Mouse (Mus musculus): ENCODE data around the gene Hist1h2bn. TPM values are rescaled to one million over a fixed set of nuclear protein-coding genes. Genes with fewer than 3 reads are reported as not detected.
"Not testable (repeated sequence)": the region's sequence is repeated elsewhere in the genome, so short reads cannot be mapped to it uniquely, and the experiment has no call there.

Gene Hist1h2bn
- polyA plus RNA-seq (2015; fragmentation: Nextera tagmentation; extraction: Ambion mirVana) = 1.4 and 3.5 TPM in 2 replicates

DNA sequence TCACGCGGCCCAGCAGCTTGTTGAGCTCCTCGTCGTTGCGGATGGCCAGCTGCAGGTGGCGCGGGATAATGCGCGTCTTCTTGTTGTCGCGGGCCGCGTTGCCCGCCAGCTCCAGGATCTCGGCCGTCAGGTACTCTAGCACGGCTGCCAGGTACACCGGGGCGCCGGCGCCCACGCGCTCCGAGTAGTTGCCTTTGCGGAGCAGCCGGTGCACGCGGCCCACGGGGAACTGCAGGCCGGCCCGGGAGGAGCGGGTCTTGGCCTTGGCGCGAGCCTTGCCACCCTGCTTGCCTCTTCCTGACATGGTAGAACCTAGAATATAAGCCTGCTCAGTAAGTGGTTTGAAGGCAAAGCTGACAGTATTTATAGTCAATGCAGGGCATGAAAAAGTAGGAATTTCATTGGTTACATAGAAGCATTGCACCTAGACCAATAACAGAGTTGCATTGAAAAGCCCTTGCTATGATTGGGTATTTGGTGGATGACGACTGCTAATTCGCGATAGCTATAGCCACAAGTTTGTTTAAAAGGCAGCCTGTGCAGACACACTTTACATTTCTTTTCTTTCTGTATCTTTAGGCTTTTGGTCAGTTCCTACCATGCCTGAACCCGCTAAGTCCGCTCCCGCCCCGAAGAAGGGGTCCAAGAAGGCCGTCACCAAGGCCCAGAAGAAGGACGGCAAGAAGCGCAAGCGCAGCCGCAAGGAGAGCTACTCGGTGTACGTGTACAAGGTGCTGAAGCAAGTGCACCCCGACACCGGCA lies at the start of gene Hist1h2bn, which contains the start of gene Hist1h2ak:
TSS of gene Hist1h2bn (plus strand) at position 600 of the 762 bp plus-strand sequence.
TSS of gene Hist1h2ak (minus strand) at position 304 of the 762 bp plus-strand sequence.
- peak; percentile 81 for ATAC-seq (ENCODE audit: extremely low read depth, insufficient number of reproducible peaks, low FRiP score, low TSS enrichment)
- Histone ChIP-seq H3K4me1 (peaks cover 51% of the 10 kb centered on the region), H3K4me3 (peak within 1 kb of the TSS; percentile 58), H3K9ac (peak within 1 kb of the TSS; percentile 84), H3K27ac (replicated peaks) (peak within 1 kb of the TSS; percentile 93), H3K4me2 (peak within 1 kb of the TSS; percentile 81)
- WGBS = under 1% methylated on average over 48 of the region's 50 CpGs
- H3K27me3 ChIP-seq (replicated peaks); H3K36me3 ChIP-seq; H3K9me3 ChIP-seq: not testable (repeated sequence)

GRCm38 (mm10) chr13:21706669-21707068 lies 47.3 kb upstream of the Hist1h2bn start:
- Histone ChIP-seq H3K27me3 (replicated peaks) (no peaks in the 10 kb centered on the region; the same call in 1 of the 2 replicates), H3K36me3 (no peaks in the 10 kb centered on the region), H3K4me1 (peaks cover 5% of the 10 kb centered on the region; the same call in 1 of the 2 replicates), H3K27ac (replicated peaks) (no peak overlapping the region), H3K4me3 (no peak overlapping the region), H3K9me3 (no peaks in the 10 kb centered on the region), H3K4me2 (no peak overlapping the region), H3K9ac (no peak overlapping the region)
- ATAC-seq (ENCODE audit: extremely low read depth, insufficient number of reproducible peaks, low FRiP score, low TSS enrichment) = no peak
- WGBS = 68% methylated on average over 4 of the region's 4 CpGs

GRCm38 (mm10) chr13:21710031-21710711 lies 43.8 kb upstream of the Hist1h2bn start:
- Histone ChIP-seq H3K9ac (peak overlapping the region; percentile 83), H3K27me3 (replicated peaks) (no peaks in the 10 kb centered on the region), H3K4me3 (peak overlapping the region; percentile 76), H3K4me1 (peaks cover 12% of the 10 kb centered on the region), H3K9me3 (no peaks in the 10 kb centered on the region), H3K36me3 (no peaks in the 10 kb centered on the region), H3K27ac (replicated peaks) (peak overlapping the region; percentile 89), H3K4me2 (peak overlapping the region; percentile 79)
- under 1% methylated on average over 32 of the region's 32 CpGs for WGBS
- peak; percentile 64 for ATAC-seq (ENCODE audit: extremely low read depth, insufficient number of reproducible peaks, low FRiP score, low TSS enrichment)

DNA sequence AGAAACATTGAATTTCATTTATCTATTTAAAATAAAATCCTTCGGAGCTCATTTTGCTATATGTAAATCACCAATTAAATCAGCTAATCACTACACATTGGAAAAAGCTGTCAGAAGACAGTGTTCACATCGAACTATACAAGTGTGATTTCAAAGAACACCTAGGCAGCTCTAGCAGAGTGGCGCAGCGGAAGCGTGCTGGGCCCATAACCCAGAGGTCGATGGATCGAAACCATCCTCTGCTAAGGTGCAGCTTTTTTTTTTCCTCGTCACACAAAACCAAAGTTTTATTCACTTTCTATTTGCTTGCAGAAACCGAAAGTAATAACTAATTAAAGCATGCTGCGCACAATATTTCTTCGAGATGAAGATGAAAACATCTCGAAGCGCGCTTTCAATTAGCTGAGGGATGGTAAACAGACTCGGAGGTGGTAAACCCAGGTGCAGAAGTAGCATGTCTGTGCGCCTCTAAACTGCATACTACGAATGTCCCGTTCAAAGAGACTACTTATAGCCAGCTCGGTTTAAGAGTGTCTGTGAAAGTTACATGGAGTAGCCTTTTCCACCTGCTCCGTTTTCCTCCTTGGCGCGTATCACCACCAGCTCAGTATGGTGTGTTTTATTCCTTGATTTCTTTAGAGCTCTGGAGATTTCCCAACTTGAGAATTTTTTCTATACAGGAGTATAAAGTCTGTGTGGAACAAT lies 43.0 kb upstream of the Hist1h2bn start:
- peak overlapping the region; percentile 76 for H3K4me3 ChIP-seq
- 3% methylated on average over 22 of the region's 22 CpGs for WGBS
- peaks cover 17% of the 10 kb centered on the region for H3K4me1 ChIP-seq
- no peaks in the 10 kb centered on the region for H3K36me3 ChIP-seq
- ATAC-seq (ENCODE audit: extremely low read depth, insufficient number of reproducible peaks, low FRiP score, low TSS enrichment) = peak; percentile 76
- peak overlapping the region; percentile 81 for H3K9ac ChIP-seq
- H3K27ac ChIP-seq (replicated peaks) = peak overlapping the region; percentile 56
- peak overlapping the region; percentile 79 for H3K4me2 ChIP-seq
- no peaks in the 10 kb centered on the region for H3K9me3 ChIP-seq
- no peaks in the 10 kb centered on the region for H3K27me3 ChIP-seq (replicated peaks)

DNA sequence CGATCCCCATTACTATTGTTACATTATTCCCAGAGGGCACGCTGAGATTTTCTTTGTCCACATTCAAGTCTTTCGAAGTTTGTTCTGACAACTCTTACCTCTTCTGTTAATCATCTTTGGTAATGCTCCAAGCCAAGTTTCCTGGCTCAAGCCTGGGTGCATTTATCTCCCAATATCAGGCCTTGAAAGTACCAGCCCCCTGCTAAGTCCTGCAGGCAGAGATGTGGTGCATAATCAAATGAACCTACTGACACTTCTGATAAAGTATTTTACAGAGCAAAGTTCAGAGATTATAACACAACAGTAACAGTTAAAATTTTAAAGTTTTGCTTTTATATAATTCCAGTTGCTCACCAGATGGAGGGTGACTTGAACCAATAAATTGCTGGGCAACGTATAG lies 42.2 kb upstream of the Hist1h2bn start:
- Histone ChIP-seq H3K27ac (replicated peaks) (no peak overlapping the region), H3K9me3 (no peaks in the 10 kb centered on the region), H3K9ac (peak overlapping the region; percentile 81), H3K4me2 (peak overlapping the region; percentile 79), H3K27me3 (replicated peaks) (no peaks in the 10 kb centered on the region), H3K4me1 (peaks cover 17% of the 10 kb centered on the region), H3K36me3 (no peaks in the 10 kb centered on the region), H3K4me3 (peak overlapping the region; percentile 76)
- ATAC-seq (ENCODE audit: extremely low read depth, insufficient number of reproducible peaks, low FRiP score, low TSS enrichment) = no peak
- WGBS = 30% methylated on average over 4 of the region's 4 CpGs

DNA sequence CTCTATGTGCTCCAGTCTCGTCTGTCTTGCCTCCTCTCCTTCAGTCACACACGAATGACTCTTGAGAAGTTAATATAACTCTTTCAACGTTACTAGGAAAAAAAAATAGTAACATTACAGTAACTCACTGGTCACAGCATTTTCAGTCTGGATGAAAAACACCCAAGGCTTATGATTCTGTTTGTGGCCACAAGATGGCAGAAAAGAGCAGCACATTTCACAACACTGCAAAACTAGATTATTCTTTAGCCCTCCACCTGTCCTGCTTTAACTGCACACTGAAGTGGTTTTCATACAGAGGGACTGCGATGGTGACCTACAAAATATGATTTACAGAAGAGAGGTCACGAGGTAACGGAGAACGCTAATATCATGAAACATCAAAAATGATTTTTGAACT lies 39.2 kb upstream of the Hist1h2bn start:
- no peaks in the 10 kb centered on the region for H3K27me3 ChIP-seq (replicated peaks)

GRCm38 (mm10) chr13:21715131-21715863 lies 38.6 kb upstream of the Hist1h2bn start:
- Histone ChIP-seq H3K27ac (replicated peaks) (peak overlapping the region; percentile 91), H3K36me3 (no peaks in the 10 kb centered on the region), H3K4me1 (peaks cover 36% of the 10 kb centered on the region), H3K27me3 (replicated peaks) (no peaks in the 10 kb centered on the region), H3K4me2 (peak overlapping the region; percentile 72), H3K4me3 (peak overlapping the region; percentile 55), H3K9ac (peak overlapping the region; percentile 80), H3K9me3 (no peaks in the 10 kb centered on the region)
- ATAC-seq (ENCODE audit: extremely low read depth, insufficient number of reproducible peaks, low FRiP score, low TSS enrichment) = no peak
- WGBS = 1% methylated on average over 22 of the region's 22 CpGs

More for the DNA sequence above, 39.2 kb upstream of the Hist1h2bn start:
- Histone ChIP-seq H3K4me1 (peaks cover 33% of the 10 kb centered on the region), H3K9ac (peak overlapping the region; percentile 80), H3K9me3 (no peaks in the 10 kb centered on the region), H3K4me2 (peak overlapping the region; percentile 72), H3K4me3 (peak overlapping the region; percentile 55), H3K36me3 (no peaks in the 10 kb centered on the region), H3K27ac (replicated peaks) (peak overlapping the region; percentile 91)
- ATAC-seq (ENCODE audit: extremely low read depth, insufficient number of reproducible peaks, low FRiP score, low TSS enrichment) = no peak
- under 1% methylated on average over 7 of the region's 7 CpGs for WGBS

DNA sequence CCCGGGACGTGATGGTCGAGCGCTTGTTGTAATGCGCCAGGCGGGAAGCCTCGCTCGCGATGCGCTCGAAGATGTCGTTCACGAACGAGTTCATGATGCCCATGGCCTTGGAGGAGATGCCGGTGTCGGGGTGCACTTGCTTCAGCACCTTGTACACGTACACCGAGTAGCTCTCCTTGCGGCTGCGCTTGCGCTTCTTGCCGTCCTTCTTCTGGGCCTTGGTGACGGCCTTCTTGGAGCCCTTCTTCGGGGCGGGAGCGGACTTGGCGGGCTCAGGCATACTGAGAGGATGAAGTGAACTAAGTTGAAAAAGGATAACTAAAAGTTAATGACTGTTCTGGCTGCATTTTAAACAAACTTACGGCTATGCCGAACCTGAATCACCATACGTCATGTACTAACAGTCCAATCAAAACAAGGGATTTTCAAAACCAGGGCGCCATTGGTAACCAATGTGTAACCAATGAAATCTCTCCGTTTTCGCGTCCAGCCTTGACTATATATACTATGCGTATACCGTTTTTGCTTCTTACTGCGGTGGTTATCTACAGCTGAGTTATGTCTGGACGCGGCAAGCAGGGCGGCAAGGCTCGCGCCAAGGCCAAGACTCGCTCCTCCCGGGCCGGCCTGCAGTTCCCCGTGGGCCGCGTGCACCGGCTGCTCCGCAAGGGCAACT lies 37.9 kb upstream of the Hist1h2bn start, which contains the start of the genes Hist1h2bl and Hist1h2ai:
TSS of gene Hist1h2bl (minus strand) at position 280 of the 676 bp plus-strand sequence.
TSS of gene Hist1h2ai (plus strand) at position 559 of the 676 bp plus-strand sequence.
- not testable (repeated sequence) for H3K36me3 ChIP-seq; H3K27me3 ChIP-seq (replicated peaks); H3K9me3 ChIP-seq
- Histone ChIP-seq H3K27ac (replicated peaks) (peak within 1 kb of the TSS; percentile 91), H3K4me1 (peaks cover 40% of the 10 kb centered on the region), H3K9ac (peak within 1 kb of the TSS; percentile 89), H3K4me2 (peak within 1 kb of the TSS; percentile 72), H3K4me3 (peak within 1 kb of the TSS; percentile 55)
- peak; percentile 90 for ATAC-seq (ENCODE audit: extremely low read depth, insufficient number of reproducible peaks, low FRiP score, low TSS enrichment)
- WGBS = under 1% methylated on average over 30 of the region's 50 CpGs

DNA sequence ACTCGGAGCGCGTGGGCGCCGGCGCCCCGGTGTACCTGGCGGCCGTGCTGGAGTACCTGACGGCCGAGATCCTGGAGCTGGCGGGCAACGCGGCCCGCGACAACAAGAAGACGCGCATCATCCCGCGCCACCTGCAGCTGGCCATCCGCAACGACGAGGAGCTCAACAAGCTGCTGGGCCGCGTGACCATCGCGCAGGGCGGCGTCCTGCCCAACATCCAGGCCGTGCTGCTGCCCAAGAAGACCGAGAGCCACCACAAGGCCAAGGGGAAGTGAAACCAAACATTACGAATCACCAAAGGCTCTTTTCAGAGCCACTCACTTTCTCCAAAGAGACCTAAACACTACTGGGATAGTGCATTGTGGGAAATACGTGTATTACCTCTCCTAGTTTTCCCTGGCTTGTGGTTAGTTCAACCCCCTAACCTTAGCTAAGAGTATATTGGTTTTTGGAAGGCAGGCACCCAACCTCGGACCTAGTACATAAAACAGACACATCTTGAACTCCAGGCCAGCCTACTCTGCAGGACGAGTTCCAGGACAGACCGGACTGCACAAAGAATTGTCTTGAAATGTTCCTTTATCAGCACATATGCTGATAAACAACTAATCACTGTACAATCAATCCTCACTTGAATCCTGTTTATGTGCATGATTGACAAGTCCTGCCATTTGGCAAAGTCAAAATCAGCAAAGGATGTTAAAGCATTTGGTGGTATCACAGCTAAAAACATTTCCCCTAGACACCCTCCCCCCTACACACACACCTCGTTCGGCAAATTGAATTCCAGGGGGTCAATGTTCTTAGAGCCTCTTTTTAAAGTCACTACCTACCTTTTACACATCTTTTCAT lies 37.2 kb upstream of the Hist1h2bn start:
- not testable (repeated sequence) for H3K27me3 ChIP-seq (replicated peaks); H3K36me3 ChIP-seq; H3K9me3 ChIP-seq; ATAC-seq (ENCODE audit: extremely low read depth, insufficient number of reproducible peaks, low FRiP score, low TSS enrichment)
- peak overlapping the region; percentile 55 for H3K4me3 ChIP-seq
- H3K4me1 ChIP-seq = peaks cover 37% of the 10 kb centered on the region
- H3K9ac ChIP-seq = peak overlapping the region; percentile 89
- WGBS = 1% methylated on average over 13 of the region's 38 CpGs
- H3K27ac ChIP-seq (replicated peaks) = peak overlapping the region; percentile 91
- H3K4me2 ChIP-seq = peak overlapping the region; percentile 72

All from heart, embryonic 13.5 days (tissue).